Mouse (Mus musculus) MEL (cell line): ENCODE measurements around the gene Itpr2.

Experiments
- CTCF ChIP-seq, 3 experiments: IDR thresholded peaks in 2 of 3; conservative IDR thresholded peaks in 1 of 3; 2 replicates each; pipeline ENCODE4 v1.5.1; 2011 to 2012; ENCODE audit warnings: low read length in 3 of 3, low read depth in 2 of 3, mild to moderate bottlenecking in 2 of 3, improper control_type of control experiment in 1 of 3, inconsistent platforms in 1 of 3, mixed read lengths in 1 of 3, moderate library complexity in 1 of 3; ENCODE audit not compliant: control insufficient read depth in 1 of 3, insufficient read depth in 1 of 3, poor library complexity in 1 of 3, severe bottlenecking in 1 of 3
- ELF1 ChIP-seq: IDR thresholded peaks from 2 replicates; pipeline ENCODE4 v1.6.1; 2014; ENCODE audit warnings: low read depth, mild to moderate bottlenecking, inconsistent platforms, low read length, improper control_type of control experiment, moderate library complexity
- EP300 ChIP-seq, 2 experiments: IDR thresholded peaks; 2 replicates each; pipeline ENCODE4 v1.6.1; 2011; ENCODE audit warnings: improper control_type of control experiment in 2 of 2, low read length in 2 of 2, low read depth in 1 of 2, mild to moderate bottlenecking in 1 of 2
- GATA1 ChIP-seq: IDR thresholded peaks from 2 replicates; pipeline ENCODE4 v1.6.1; 2011; ENCODE audit warnings: low read depth, low read length, improper control_type of control experiment
- HCFC1 ChIP-seq: IDR thresholded peaks from 2 replicates; pipeline ENCODE4 v1.6.1; 2012; ENCODE audit warnings: low read depth, mild to moderate bottlenecking, inconsistent platforms, low read length, improper control_type of control experiment, moderate library complexity
- MAZ ChIP-seq: IDR thresholded peaks from 2 replicates; pipeline ENCODE4 v1.6.1; 2012; ENCODE audit warnings: low read depth, mild to moderate bottlenecking, inconsistent platforms, low read length, improper control_type of control experiment
- POLR2A ChIP-seq, 2 experiments: IDR thresholded peaks; 2 replicates each; pipeline ENCODE4 v1.6.1; 2011 to 2012; ENCODE audit warnings: low read length in 2 of 2, mild to moderate bottlenecking in 2 of 2, control low read depth in 1 of 2, improper control_type of control experiment in 1 of 2, low read depth in 1 of 2, moderate library complexity in 1 of 2; ENCODE audit not compliant: control insufficient read depth in 1 of 2, insufficient read depth in 1 of 2, poor library complexity in 1 of 2
- POLR2AphosphoS2 ChIP-seq: IDR thresholded peaks from 2 replicates; pipeline ENCODE4 v1.6.1; 2011; ENCODE audit warnings: low read length, improper control_type of control experiment
- RCOR1 ChIP-seq: IDR thresholded peaks from 2 replicates; pipeline ENCODE4 v1.6.1; 2012; ENCODE audit warnings: low read depth, mild to moderate bottlenecking, inconsistent platforms, low read length, improper control_type of control experiment
- TAL1 ChIP-seq: IDR thresholded peaks from 2 replicates; pipeline ENCODE4 v1.6.1; 2012; ENCODE audit warnings: mild to moderate bottlenecking, inconsistent platforms, low read length, moderate library complexity, mixed read lengths
- TCF12 ChIP-seq: IDR thresholded peaks from 2 replicates; pipeline ENCODE4 v1.6.1; 2014; ENCODE audit warnings: low read depth, mild to moderate bottlenecking, inconsistent platforms, low read length, improper control_type of control experiment, moderate library complexity
- ZKSCAN1 ChIP-seq: IDR thresholded peaks from 2 replicates; pipeline ENCODE4 v1.6.1; 2012; ENCODE audit warnings: low read depth, mild to moderate bottlenecking, inconsistent platforms, low read length, improper control_type of control experiment, moderate library complexity
- ZNF384 ChIP-seq: IDR thresholded peaks from 2 replicates; pipeline ENCODE4 v1.6.1; 2012; ENCODE audit warnings: low read depth, mild to moderate bottlenecking, inconsistent platforms, low read length, improper control_type of control experiment

DNA sequence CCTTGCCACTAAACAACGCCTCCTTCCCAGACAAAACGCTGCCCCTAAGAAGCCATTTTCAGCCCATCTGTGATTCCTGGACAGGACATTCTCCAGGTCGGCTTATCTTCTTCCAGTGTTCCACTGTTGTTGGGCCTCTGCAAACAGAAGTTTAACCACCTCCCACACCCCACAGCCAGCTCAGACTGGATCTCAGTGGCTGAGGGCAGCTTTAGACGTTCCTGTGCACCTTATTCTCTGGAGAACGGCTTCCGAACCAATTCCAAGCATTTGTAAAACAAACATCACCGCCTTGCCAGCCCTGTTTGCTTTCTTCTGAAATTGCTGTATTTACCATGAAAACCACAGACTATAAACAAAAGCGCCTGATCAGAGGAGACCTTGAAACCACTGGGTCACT lies 41.1 kb downstream of the Itpr2 start:
- TF ChIP-seq TAL1 (no peak), CTCF (IDR thresholded peaks at IDR 0.05 in 2 of 3, conservative IDR thresholded peaks at IDR 0.05 in 1 of 3; ENCODE audit: control insufficient read depth in 1 of 3, insufficient read depth in 1 of 3, low read depth in 2 of 3, low read length in 3 of 3, poor library complexity in 1 of 3, severe bottlenecking in 1 of 3) (no peak), TCF12 (no peak), ELF1 (no peak), RCOR1 (no peak), POLR2AphosphoS2 (no peak), MAZ (no peak), HCFC1 (no peak), EP300 (IDR thresholded peaks at IDR 0.05; ENCODE audit: low read depth in 1 of 2, low read length in 2 of 2) (no peak), GATA1 (no peak), ZNF384 (no peak), POLR2A (IDR thresholded peaks at IDR 0.05; ENCODE audit: control insufficient read depth in 1 of 2, insufficient read depth in 1 of 2, low read depth in 1 of 2, low read length in 2 of 2, poor library complexity in 1 of 2) (no peak), ZKSCAN1 (no peak)
